Mouse (Mus musculus) frontal cortex, postnatal 10 days (tissue): ENCODE measurements around the gene Dkkl1.

Source experiments
- DNase-seq, 2 experiments: peaks; one replicate each; pipeline ENCODE4 v3.0.0; 2022; ENCODE audit warnings: low spot score in 2 of 2, mixed read lengths in 1 of 2

Gene Dkkl1

DNA sequence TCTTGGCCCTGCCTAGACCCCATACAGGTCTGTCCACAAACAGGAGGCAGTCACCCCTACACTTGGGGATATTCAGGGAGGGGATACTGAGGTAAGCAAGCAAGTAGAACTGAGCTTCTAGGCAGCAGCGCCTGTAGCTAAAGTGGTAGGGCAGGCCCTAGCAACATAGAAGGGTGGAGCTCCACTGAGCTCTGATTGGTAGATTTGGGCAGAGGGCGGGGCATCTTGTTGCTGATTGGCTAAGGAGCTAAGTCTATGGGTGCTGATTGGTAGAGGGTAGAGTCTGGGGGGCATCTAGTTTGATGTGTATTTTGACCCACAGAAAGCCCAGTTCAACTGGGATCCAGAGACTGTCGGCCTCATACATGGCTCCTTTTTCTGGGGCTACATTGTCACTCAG, 42.5 kb downstream of the Dkkl1 start:
- DNase-seq, result no peak

DNA sequence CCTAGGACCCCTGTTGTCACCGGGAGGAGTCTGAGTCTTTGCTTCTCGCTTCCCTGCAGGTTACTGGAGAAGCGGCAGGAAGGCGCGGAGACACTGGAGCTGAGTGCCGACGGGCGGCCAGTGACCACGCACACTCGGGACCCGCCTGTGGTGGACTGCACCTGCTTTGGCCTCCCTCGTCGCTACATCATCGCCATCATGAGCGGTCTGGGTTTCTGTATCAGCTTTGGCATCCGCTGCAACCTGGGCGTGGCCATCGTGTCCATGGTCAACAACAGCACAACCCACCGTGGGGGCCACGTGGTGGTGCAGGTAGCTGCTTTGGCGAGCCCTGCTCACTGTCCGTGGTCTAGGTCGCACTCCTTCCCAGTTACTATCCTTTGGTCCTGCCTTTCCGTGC, 43.3 kb downstream of the Dkkl1 start:
- DNase-seq, result no peak

DNA sequence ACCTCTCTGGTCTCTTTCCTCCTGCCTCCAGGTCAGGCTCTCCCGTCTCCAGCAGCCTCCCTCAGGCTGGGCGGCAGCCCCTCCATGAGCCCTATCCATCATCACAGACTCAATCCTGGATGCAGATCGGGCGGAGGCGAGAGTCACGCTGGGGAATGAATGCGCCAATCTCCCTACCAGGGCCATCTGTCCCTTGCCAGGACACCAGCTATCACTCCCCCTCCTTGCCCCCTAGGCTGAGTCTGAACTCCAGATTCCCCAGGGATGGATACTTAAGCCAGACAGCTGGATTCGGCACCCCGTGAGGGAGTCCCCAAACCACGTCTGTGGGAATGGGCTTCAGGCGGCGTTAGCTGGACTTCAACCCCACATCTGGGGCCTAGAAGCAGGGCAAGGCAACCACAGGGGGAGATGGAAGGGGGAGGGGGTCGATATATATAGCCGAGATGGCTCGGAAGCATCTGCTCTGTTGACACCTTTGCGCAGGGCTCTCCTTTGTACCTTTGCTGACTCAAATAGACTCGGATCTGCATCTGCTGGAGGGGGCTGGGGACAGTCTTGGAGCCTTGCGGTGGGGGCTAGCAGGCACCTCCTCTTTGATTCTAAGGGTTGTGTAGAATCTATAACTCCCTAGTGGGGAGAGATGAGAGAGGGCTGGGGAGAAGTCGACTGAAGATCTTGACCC, 44.0 kb downstream of the Dkkl1 start:
- DNase-seq, result no peak

- DNase-seq, result no peak
Measured at GRCm38 (mm10) chr7:45166950-45167401, 45.0 kb downstream of the Dkkl1 start.

- no peak for DNase-seq
Measured at GRCm38 (mm10) chr7:45165701-45166100, 46.2 kb downstream of the Dkkl1 start.

- no peak for DNase-seq
Measured at GRCm38 (mm10) chr7:45164833-45165232, 47.1 kb downstream of the Dkkl1 start.

- DNase-seq, result no peak
Measured at GRCm38 (mm10) chr7:45163735-45164490, 48.0 kb downstream of the Dkkl1 start, which contains the start of gene Slc17a7. TSS of gene Slc17a7 (plus strand) at chr7:45163949.

DNA sequence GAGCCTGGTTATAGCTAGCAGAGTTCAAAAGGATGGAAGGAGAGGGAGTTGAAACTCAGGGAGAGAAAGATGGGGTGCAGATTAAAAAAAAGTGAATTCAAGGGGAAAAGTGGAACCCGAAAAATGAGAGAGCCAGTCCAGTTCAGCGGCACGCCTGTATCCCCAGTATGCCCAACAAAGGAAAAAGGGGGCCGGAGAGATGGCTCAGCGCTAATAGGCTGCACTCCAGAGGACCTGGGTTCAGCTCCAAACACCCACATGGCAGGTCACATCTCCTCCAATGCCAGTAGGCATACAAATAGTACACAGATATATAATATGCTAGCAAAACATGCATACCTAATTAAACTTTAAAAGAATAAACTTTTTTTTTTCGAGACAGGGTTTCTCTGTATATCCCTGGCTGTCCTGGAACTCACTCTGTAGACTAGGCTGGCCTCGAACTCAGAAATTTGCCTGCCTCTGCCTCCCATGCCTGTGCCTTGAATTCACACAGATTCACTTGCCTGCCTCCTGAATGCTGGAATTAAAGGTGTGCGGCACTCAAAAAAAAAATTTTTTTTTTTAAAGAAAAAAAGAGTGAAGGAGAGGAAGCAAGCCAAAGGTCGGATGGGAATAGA, 48.8 kb downstream of the Dkkl1 start:
- no peak for DNase-seq

GRCm38 (mm10) chr7:45162551-45162950, 49.4 kb downstream of the Dkkl1 start:
- DNase-seq, result no peak

- DNase-seq, result peak; percentile 90 to 91
Measured at GRCm38 (mm10) chr7:45161612-45162473, 50.1 kb downstream of the Dkkl1 start.

- DNase-seq, result no peak
Measured at GRCm38 (mm10) chr7:45160866-45161265, 51.1 kb downstream of the Dkkl1 start.

GRCm38 (mm10) chr7:45160316-45160800, 51.6 kb downstream of the Dkkl1 start:
- no peak for DNase-seq

GRCm38 (mm10) chr7:45158991-45159390, 53.0 kb downstream of the Dkkl1 start:
- DNase-seq, result no peak
